Mouse (Mus musculus) cerebellum, adult 2 months (tissue): ENCODE measurements around the gene Klf11.

Source experiments
- CTCF ChIP-seq: fragments of 200-500 bp; IDR thresholded peaks from 2 replicates; pipeline ENCODE4 v1.5.1; 2011; ENCODE audit warnings: low read depth, mild to moderate bottlenecking, control low read depth, low read length, moderate library complexity, borderline replicate concordance; ENCODE audit not compliant: insufficient read depth
- POLR2A ChIP-seq: fragments of 200-500 bp; IDR thresholded peaks from 2 replicates; pipeline ENCODE4 v1.6.1; 2011; ENCODE audit warnings: low read length, control low read depth, borderline replicate concordance; ENCODE audit not compliant: insufficient read depth

GRCm38 (mm10) chr12:24627215-24627614 lies 23.9 kb upstream of the Klf11 start:
- TF ChIP-seq POLR2A (no peak), CTCF (no peak)
